In the genomic region with DNA sequence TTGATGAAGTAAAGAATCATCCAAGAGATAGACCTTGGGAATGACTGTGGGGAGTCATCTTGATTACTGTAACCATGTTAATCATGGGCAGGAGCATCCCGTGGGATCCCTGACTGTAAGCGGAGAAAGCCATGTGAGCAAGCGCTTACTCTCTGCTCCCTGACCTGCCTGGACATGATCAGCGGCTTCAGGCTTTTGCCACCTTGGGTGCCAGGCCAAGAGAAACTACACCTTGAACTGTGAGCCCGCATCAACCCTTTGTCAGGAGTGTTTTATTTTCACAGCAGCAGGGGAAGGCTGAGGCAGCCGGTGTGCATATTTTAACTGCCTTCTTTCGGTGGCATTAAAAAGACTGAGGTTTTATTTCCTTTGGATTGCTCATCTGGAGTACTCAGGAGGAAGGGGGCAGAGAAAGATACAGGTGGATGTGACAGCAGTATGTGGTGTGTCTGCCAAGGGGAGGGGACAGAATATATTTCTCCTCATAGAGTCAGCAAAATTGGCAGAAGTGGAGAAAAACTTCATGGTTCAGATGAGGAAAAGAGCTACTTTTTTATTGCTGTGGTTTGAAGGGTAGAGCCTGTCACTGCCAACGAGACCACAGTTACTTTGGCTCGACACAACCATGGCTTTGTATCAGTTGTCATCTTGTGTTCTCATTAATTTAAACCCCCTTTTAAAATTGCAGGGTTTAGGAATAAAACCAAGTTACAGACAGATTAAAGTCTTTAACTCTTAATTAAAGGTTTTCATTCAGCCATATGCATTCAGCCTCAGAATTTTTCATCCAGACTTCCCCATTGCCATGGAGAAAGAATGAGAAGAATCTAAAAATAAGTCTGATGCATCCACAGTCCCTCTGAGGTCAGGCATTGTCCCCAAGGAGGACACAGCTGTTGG, we compare ENCODE assay signal across 14 mouse cellular contexts.
DNase-seq lines count a peak whose midpoint lies in the region; ATAC-seq and TF ChIP-seq lines count a peak whose summit lies in the region.
"Had no signal": no experiment of that assay in that cellular context is flagged by ENCODE, and none has a peak within 500 bp of the region (broad histone marks: within the 10 kb centered on the region; RNA-seq: fewer than 3 reads in every experiment).

No protein-coding gene starts in this region.

- no peaks in the 10 kb centered on the region for H3K4me1 ChIP-seq in hindbrain, postnatal 0 days (ENCODE audit: insufficient read depth, low read length)
- H3K4me1 ChIP-seq in midbrain, embryonic 13.5 days (replicated peaks) = peaks cover 17% of the 10 kb centered on the region
- H3K4me1 ChIP-seq: heart, embryonic 13.5 days; intestine, embryonic 15.5 days had no signal

- no peaks in the 10 kb centered on the region for H3K9me3 ChIP-seq in hindbrain, postnatal 0 days (ENCODE audit: low read length)
- peaks cover 5% of the 10 kb centered on the region; the same call in 1 of the 2 replicates for H3K9me3 ChIP-seq in midbrain, embryonic 13.5 days
- H3K9me3 ChIP-seq: heart, embryonic 13.5 days; intestine, embryonic 15.5 days had no signal

- no peaks in the 10 kb centered on the region for H3K27me3 ChIP-seq in hindbrain, postnatal 0 days (ENCODE audit: insufficient read depth, low read length)
- no peaks in the 10 kb centered on the region for H3K27me3 ChIP-seq in midbrain, embryonic 13.5 days
- H3K27me3 ChIP-seq: heart, embryonic 13.5 days; intestine, embryonic 15.5 days had no signal

- peak; percentile 83 for ATAC-seq in hindbrain, postnatal 0 days
- peak; percentile 17; the same call in 1 of the 2 replicates for ATAC-seq in midbrain, embryonic 13.5 days
- ATAC-seq in megakaryocyte, adult 5-6 weeks (ENCODE audit: poor library complexity, severe bottlenecking) = no peak
- ATAC-seq: intestine, embryonic 15.5 days had no signal

- H3K9ac ChIP-seq in hindbrain, postnatal 0 days (replicated peaks; ENCODE audit: low read length) = no peak overlapping the region
- no peak overlapping the region for H3K9ac ChIP-seq in midbrain, embryonic 13.5 days (replicated peaks)
- H3K9ac ChIP-seq: heart, embryonic 13.5 days; intestine, embryonic 15.5 days; liver, embryonic 14.5 days had no signal

- no peak overlapping the region for H3K27ac ChIP-seq in hindbrain, postnatal 0 days
- no peak overlapping the region for H3K27ac ChIP-seq in midbrain, embryonic 13.5 days
- H3K27ac ChIP-seq: heart, embryonic 13.5 days; intestine, embryonic 15.5 days; liver, embryonic 14.5 days had no signal

- peak; percentile 25 for DNase-seq in heart, adult 11 months
- DNase-seq in heart, postnatal 4 days = no peak
- peak; percentile 20 for DNase-seq in embryo, embryonic 11 days
- DNase-seq in hindbrain, postnatal 0 days (ENCODE audit: low spot score) = peak; percentile 55
- no peak for DNase-seq in spleen, adult 18-20 months
- DNase-seq in right cerebral cortex, postnatal 10 days (ENCODE audit: low spot score in 2 of 2) = no peak
- DNase-seq: adrenal gland, adult 2 months; cerebellum, adult 11 months; thymus, postnatal 4 days had no signal

- no peak for TF ChIP-seq CTCF in hindbrain, postnatal 0 days (IDR thresholded peaks at IDR 0.05; ENCODE audit: low read depth)

- 35% methylated on average over 9 of the region's 9 CpGs for WGBS in hindbrain, postnatal 0 days
- WGBS in midbrain, embryonic 13.5 days = 43% methylated on average over 9 of the region's 9 CpGs

- no peak overlapping the region for H3K4me3 ChIP-seq in hindbrain, postnatal 0 days (ENCODE audit: low read length)
- H3K4me3 ChIP-seq in midbrain, embryonic 13.5 days (replicated peaks) = no peak overlapping the region
- H3K4me3 ChIP-seq: heart, embryonic 13.5 days; intestine, embryonic 15.5 days had no signal

- no peak overlapping the region for H3K4me2 ChIP-seq in hindbrain, postnatal 0 days (ENCODE audit: low read depth, low read length)
- H3K4me2 ChIP-seq in midbrain, embryonic 13.5 days (replicated peaks) = no peak overlapping the region
- H3K4me2 ChIP-seq: heart, embryonic 13.5 days; intestine, embryonic 15.5 days had no signal

- H3K36me3 ChIP-seq in hindbrain, postnatal 0 days (ENCODE audit: insufficient read depth, low read length) = no peaks in the 10 kb centered on the region
- H3K36me3 ChIP-seq in midbrain, embryonic 13.5 days = no peaks in the 10 kb centered on the region
- H3K36me3 ChIP-seq: heart, embryonic 13.5 days; intestine, embryonic 15.5 days had no signal

Comparison
In these comparisons a context has a peak if more than half of its experiments do, and no peak if none do; other contexts are left out.
1. DNase-seq: peak in heart, adult 11 months (single experiment), embryo, embryonic 11 days (single experiment) and hindbrain, postnatal 0 days (single experiment); none in heart, postnatal 4 days (single experiment), spleen, adult 18-20 months (0 of 2) and right cerebral cortex, postnatal 10 days (0 of 2).